Mouse (Mus musculus): ENCODE results near the gene D930007J09Rik.

GRCm38 (mm10) chr13:32849531-32850123 lies 47.0 kb upstream of the D930007J09Rik start:
- TF ChIP-seq CTCF (IDR thresholded peaks at IDR 0.05; ENCODE audit: insufficient read depth, low read depth, low read length) (no peak), POLR2A (IDR thresholded peaks at IDR 0.05; ENCODE audit: insufficient read depth, low read depth, low read length) (no peak)
